Mouse (Mus musculus): ENCODE results near the gene Gla. TPM values are rescaled to one million over a fixed set of nuclear protein-coding genes. Genes with fewer than 3 reads are reported as not detected.

The Gla gene
- total RNA-seq, 2 experiments from 2014 or later, result 10.4 to 10.5 TPM

GRCm38 (mm10) chrX:134599922-134600565 lies 881 bp downstream of the Gla start:
- no peak for DNase-seq (ENCODE audit: low spot score in 2 of 2)
- intact Hi-C loops (cut with DNase I), result no loop called here

GRCm38 (mm10) chrX:134589836-134590235 lies 11.1 kb downstream of the Gla start:
- intact Hi-C loops (cut with DNase I), result no loop called here

GRCm38 (mm10) chrX:134588997-134589396 lies 11.9 kb downstream of the Gla start:
- intact Hi-C loops (cut with DNase I), result no loop called here
- DNase-seq (ENCODE audit: low spot score in 2 of 2), result no peak

More at GRCm38 (mm10) chrX:134589836-134590235, 11.1 kb downstream of the Gla start:
- DNase-seq (ENCODE audit: low spot score in 2 of 2), result no peak

DNA sequence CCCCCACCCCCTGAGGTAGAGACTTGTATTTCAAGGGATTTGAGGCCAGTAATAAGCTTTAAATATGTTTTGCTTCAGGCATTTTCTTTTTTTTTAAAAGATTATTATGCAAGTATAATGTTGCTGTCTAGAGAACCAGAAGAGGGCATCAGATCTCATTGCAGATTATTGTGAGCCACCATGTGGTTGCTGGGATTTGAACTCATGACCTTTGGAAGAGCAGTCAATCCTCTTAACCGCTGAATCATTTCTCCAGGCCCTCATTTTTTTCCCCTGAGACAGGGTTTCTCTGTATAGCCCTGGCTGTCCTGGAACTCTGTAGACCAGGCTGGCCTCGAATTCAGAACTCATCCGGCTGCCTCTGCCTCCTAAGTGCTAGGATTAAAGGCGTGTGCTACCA lies 12.7 kb downstream of the Gla start:
- intact Hi-C loops (cut with DNase I), result no loop called here
- DNase-seq (ENCODE audit: low spot score in 2 of 2), result no peak

- no peak for DNase-seq (ENCODE audit: low spot score in 2 of 2)
- intact Hi-C loops (cut with DNase I), result no loop called here
These were observed 14.5 kb downstream of the Gla start for GRCm38 (mm10) chrX:134586447-134586846.

GRCm38 (mm10) chrX:134585103-134586002 lies 15.6 kb downstream of the Gla start, which contains the start of gene Rpl36a:
Gene Rpl36a (plus strand): TSS chrX:134585654.
- intact Hi-C loops (cut with DNase I), result no loop called here
- peak; percentile 89 to 94 for DNase-seq (ENCODE audit: low spot score in 2 of 2)

DNA sequence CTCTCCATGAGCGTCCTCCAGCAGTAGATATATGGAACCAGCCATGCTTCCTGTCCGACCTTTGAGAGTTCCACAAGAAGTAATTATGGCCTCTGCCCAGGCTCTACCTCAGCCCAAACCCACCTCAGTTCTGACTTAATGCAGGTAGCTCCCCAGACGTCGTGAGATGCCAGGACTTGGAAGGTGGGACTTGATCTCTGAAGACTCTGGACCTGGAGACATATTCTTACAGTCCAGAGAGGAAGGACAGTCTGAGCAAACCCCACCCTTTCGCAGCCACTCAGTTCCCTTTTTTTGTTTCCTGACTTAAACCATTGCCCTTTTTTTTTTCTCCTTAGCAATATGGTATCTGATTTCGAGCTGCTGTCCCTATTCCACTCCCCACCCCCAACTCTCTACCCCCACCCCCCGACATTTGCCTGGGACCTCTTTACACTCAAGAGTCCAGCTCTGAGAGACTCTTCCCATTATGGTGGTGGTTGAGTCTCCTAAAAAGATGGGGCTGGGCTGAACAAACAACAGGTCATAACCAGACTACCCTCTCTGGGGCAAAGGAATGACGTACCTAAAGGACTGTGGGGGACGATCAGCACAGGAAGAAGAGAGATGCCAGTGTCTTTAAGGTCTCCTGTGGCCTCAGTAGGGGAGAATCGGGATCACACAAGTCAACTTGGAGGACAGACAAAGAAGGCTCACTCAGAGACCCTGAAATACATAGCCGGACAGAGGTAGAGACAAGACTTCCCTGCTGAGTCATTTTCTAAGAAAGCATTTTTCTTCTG lies 17.8 kb downstream of the Gla start, which contains the start of gene Btk:
Btk (minus strand) TSS at position 683 of the 782 bp plus-strand sequence.
- intact Hi-C loops (cut with DNase I), result no loop called here
- no peak for DNase-seq (ENCODE audit: low spot score in 2 of 2)

- intact Hi-C loops (cut with DNase I), result no loop called here
- DNase-seq (ENCODE audit: low spot score in 2 of 2), result no peak
These were observed 18.7 kb downstream of the Gla start for GRCm38 (mm10) chrX:134582270-134582669.

DNA sequence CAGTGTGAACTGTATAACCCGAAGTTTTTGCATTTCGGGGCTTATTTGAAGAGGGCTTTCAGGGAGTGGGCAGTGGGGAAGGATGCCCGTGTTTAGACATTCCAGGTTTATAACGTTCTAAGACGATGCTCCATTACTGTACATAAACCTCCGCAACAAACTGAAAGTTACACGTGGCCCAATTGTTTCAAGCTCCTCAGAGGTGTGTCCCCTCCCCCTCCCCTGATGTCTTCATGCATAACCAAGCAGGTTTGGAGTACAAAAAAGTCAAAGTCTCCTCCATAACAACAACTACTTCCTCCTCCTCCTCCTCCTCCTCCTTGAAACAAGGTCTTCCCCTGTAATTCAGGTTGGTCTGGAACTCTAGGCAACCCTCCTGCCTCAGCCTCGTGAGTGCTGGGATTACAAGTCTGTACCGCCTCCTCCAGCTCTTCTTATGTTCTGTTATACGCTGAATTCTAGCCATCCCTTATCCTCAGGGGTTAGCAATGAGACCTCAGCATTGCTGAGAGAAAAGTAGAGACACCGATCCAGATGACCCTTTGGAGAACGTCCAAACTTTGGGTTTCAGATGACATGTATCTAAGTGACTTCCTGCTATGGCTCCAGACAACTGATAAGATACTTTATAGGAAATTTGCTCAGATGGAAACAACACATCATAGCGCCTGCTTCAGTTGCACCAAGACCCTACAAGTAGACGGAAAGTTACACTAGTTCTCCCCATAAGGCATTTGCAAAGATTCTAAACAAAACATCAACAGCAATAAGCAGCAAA lies 20.2 kb downstream of the Gla start:
- intact Hi-C loops (cut with DNase I), result no loop called here
- DNase-seq (ENCODE audit: low spot score in 2 of 2), result no peak

GRCm38 (mm10) chrX:134577896-134578295 lies 23.0 kb downstream of the Gla start:
- DNase-seq (ENCODE audit: low spot score in 2 of 2), result no peak
- intact Hi-C loops (cut with DNase I), result no loop called here

GRCm38 (mm10) chrX:134566536-134567222 lies 34.2 kb downstream of the Gla start:
- no peak for DNase-seq (ENCODE audit: low spot score in 2 of 2)
- intact Hi-C loops (cut with DNase I), result no loop called here

- intact Hi-C loops (cut with DNase I), result no loop called here
- no peak for DNase-seq (ENCODE audit: low spot score in 2 of 2)
These were observed 36.6 kb downstream of the Gla start for GRCm38 (mm10) chrX:134564326-134564725.

DNA sequence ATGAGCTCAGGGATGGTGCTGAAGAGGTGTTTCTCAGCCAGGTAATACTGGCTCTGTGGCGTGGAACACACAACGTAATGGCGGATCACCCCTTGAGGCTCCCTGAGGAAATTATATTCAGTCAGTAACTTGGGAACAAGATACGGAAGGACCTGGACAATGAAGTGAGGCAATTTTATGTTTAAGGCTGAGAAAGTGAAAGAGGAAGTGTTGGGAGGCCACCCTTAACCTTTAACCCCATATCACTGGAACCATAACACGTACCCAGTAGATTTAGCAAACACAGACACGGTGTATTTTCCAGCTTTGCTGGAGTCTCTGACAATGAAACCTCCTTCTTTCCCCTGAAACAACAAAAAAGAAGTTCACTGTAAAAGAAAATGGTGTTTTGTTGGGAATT lies 46.5 kb downstream of the Gla start:
- no peak for DNase-seq (ENCODE audit: low spot score in 2 of 2)
- intact Hi-C loops (cut with DNase I), result no loop called here

- intact Hi-C loops (cut with DNase I), result no loop called here
- no peak for DNase-seq (ENCODE audit: low spot score in 2 of 2)
These were observed 47.6 kb downstream of the Gla start for GRCm38 (mm10) chrX:134553326-134553725.

- DNase-seq (ENCODE audit: low spot score in 2 of 2), result peak; percentile 31 to 38
- intact Hi-C loops (cut with DNase I), result no loop called here
These were observed 50.0 kb downstream of the Gla start for GRCm38 (mm10) chrX:134550903-134551302.

DNA sequence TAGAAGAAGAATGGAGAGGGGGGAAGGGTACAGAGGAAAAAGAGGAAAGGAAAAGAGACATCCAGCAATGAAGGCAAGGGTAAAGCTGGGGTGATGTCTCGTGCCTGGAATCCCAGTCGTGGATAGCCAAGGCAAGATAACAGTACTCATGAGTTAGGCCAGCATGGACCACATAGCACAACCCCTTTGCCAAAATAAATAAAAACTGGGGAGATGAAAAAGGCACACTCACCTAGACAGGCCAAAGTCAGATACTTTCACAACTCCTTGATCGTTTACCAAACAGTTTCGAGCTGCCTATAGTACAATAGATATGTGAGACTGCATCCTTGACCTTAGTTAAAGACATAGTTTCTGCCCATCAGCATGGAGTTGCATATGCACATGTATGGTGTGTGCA lies 53.6 kb downstream of the Gla start:
- intact Hi-C loops (cut with DNase I), result no loop called here
- DNase-seq (ENCODE audit: low spot score in 2 of 2), result no peak

DNA sequence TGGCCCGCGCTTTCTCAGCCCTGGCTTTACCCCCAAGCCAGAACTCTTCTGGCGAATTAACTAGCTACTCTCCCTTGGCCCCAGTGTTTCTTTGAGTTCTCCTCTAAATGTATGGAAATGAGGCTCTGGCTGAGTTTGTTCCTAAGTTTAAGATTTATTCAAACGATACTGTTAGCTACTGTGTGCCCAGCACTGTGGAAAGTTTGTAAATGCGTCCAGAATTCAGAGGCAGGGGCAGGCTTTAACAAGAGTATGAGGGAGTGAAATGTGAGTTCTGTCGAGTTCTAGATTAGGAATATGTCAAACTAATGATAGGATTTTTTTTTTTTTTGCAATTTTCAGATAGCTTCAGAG lies 59.0 kb downstream of the Gla start:
- DNase-seq (ENCODE audit: low spot score in 2 of 2), result no peak
- intact Hi-C loops (cut with DNase I), result no loop called here

DNA sequence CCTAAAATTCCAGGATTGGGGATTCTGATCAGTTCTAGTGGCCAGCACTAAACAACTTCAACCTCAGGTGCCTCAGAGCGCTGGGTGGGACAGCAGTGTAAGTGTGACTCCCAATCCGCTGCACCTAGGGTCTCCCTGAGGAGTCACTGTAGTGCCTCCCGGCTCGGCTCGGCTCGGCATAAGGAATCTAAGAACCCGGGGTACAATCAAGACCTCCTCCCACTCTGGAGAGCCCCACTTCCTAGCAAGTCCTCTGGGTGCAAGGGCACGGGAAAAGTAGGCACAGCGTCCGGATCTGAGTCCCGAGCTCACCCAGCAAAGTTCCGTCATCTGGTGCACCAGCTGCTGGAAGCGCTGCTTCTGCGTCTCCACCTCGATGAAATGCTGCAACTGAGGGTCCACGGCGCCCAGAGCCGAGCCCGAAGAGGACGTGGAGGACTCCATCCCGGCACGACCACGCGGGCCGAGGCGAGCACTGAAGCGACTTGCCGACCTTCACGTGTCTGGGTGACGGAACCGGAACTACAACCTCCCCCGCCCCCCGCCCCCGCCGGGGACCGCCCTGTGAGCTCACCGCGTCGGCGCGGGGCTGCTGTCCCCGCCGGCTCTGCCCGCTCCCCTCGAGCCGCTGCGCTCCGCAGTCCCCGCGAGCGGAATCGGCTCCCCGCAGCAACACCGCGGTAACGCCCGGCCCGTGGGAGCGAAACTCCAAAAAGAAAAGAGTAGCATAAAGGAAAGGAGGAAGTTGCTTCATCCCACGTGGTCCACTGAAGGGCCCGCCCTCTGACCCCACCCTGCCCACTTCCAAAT lies 59.6 kb downstream of the Gla start, which contains the start of gene Timm8a1:
Timm8a1 (minus strand) TSS at position 721 of the 810 bp plus-strand sequence.
- DNase-seq (ENCODE audit: low spot score in 2 of 2), result peak; percentile 31 to 40
- intact Hi-C loops (cut with DNase I), result no loop called here
